Mouse (Mus musculus): ENCODE measurements at regions not wholly inside any gene's neighbourhood (a gene's known extent, or its start where the extent isn't known, plus 50 kb on each side); places are given as distances from the start of the nearest gene placed in this dataset.
A peak's percentile ranks its signal among the peaks of the same experiment; 100 is the strongest.

- intact Hi-C loops (cut with DNase I), result no loop called here
- DNase-seq, result no peak
These were observed 113.3 kb upstream of the Kit start for GRCm38 (mm10) chr5:75461368-75461767.

GRCm38 (mm10) chr5:75463591-75463990 lies 111.1 kb upstream of the Kit start:
- intact Hi-C loops (cut with DNase I), result no loop called here
- DNase-seq, result no peak

GRCm38 (mm10) chr5:75465701-75466100 lies 109.0 kb upstream of the Kit start:
- intact Hi-C loops (cut with DNase I), result no loop called here
- DNase-seq, result no peak

- DNase-seq, result no peak
- intact Hi-C loops (cut with DNase I), result no loop called here
These were observed 107.8 kb upstream of the Kit start for GRCm38 (mm10) chr5:75466941-75467340.

- no peak for DNase-seq
- intact Hi-C loops (cut with DNase I), result no loop called here
These were observed 106.8 kb upstream of the Kit start for GRCm38 (mm10) chr5:75467916-75468315.

- intact Hi-C loops (cut with DNase I), result no loop called here
- no peak for DNase-seq
These were observed 103.7 kb upstream of the Kit start for GRCm38 (mm10) chr5:75471010-75471409.

GRCm38 (mm10) chr5:75472484-75472883 lies 102.2 kb upstream of the Kit start:
- DNase-seq, result no peak
- intact Hi-C loops (cut with DNase I), result no loop called here

GRCm38 (mm10) chr5:75475414-75475813 lies 99.3 kb upstream of the Kit start:
- intact Hi-C loops (cut with DNase I), result no loop called here

GRCm38 (mm10) chr5:75478499-75478898 lies 96.2 kb upstream of the Kit start:
- no peak for DNase-seq
- intact Hi-C loops (cut with DNase I), result no loop called here

More at GRCm38 (mm10) chr5:75475414-75475813, 99.3 kb upstream of the Kit start:
- no peak for DNase-seq

- intact Hi-C loops (cut with DNase I), result no loop called here
- no peak for DNase-seq
These were observed 95.6 kb upstream of the Kit start for GRCm38 (mm10) chr5:75479149-75479548.

GRCm38 (mm10) chr5:75481595-75481994 lies 93.1 kb upstream of the Kit start:
- intact Hi-C loops (cut with DNase I), result no loop called here

GRCm38 (mm10) chr5:75484330-75484729 lies 90.4 kb upstream of the Kit start:
- no peak for DNase-seq
- intact Hi-C loops (cut with DNase I), result no loop called here

More at GRCm38 (mm10) chr5:75481595-75481994, 93.1 kb upstream of the Kit start:
- no peak for DNase-seq

- intact Hi-C loops (cut with DNase I), result loop anchor here (10.0 kb wide), 1 partner anchor 364 kb away; no protein-coding TSS in a partner anchor
- DNase-seq, result no peak
These were observed 83.9 kb upstream of the Kit start for GRCm38 (mm10) chr5:75490806-75491205.

GRCm38 (mm10) chr5:75494143-75494542 lies 80.6 kb upstream of the Kit start:
- no peak for DNase-seq
- intact Hi-C loops (cut with DNase I), result loop anchor here (10.0 kb wide), 1 partner anchor 361 kb away; no protein-coding TSS in a partner anchor

- intact Hi-C loops (cut with DNase I), result loop anchor here (10.0 kb wide), 1 partner anchor 356 kb away; no protein-coding TSS in a partner anchor
- DNase-seq, result no peak
These were observed 75.7 kb upstream of the Kit start for GRCm38 (mm10) chr5:75499053-75499452.

GRCm38 (mm10) chr5:75499695-75500094 lies 75.0 kb upstream of the Kit start:
- intact Hi-C loops (cut with DNase I), result loop anchor here (10.0 kb wide), 1 partner anchor 355 kb away; no protein-coding TSS in a partner anchor
- no peak for DNase-seq

GRCm38 (mm10) chr5:75500654-75501416 lies 73.9 kb upstream of the Kit start:
- DNase-seq, result peak; percentile 3 to 5
- intact Hi-C loops (cut with DNase I), result no loop called here

GRCm38 (mm10) chr5:75503673-75504072 lies 71.0 kb upstream of the Kit start:
- intact Hi-C loops (cut with DNase I), result no loop called here
- DNase-seq, result no peak

- intact Hi-C loops (cut with DNase I), result no loop called here
- DNase-seq, result no peak
These were observed 61.9 kb upstream of the Kit start for GRCm38 (mm10) chr5:75512521-75513422.

GRCm38 (mm10) chr5:75518213-75518612 lies 56.5 kb upstream of the Kit start:
- DNase-seq, result no peak
- intact Hi-C loops (cut with DNase I), result no loop called here

GRCm38 (mm10) chr5:75523041-75523678 lies 51.6 kb upstream of the Kit start:
- no peak for DNase-seq
- intact Hi-C loops (cut with DNase I), result no loop called here
